Mouse (Mus musculus): ENCODE measurements around the gene Spag17.
"Not testable (repeated sequence)": the region's sequence is repeated elsewhere in the genome, so short reads cannot be mapped to it uniquely, and the experiment has no call there.

The Spag17 gene

GRCm38 (mm10) chr3:99885187-99885811, at the start of gene Spag17:
Gene Spag17 (plus strand): TSS chr3:99885406.
- no peak for DNase-seq

DNA sequence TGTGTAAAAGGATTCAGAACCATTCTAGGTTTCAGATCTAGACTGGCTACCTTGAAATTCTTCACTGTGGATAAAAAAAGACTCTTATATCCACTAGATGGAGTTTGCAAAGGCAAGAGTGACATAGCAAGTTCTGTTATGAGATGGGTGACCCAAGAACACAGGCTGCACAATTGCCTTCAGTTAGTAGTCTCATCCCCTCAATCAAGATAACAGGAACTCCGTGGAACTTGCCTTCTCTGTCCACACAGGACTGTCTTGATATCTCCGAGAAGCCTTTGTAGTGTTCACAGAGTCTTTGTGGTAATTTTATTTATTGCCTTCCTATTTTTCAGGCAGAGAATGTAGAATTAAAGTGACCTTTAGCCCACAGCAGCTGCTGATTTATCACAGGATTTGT, 42.9 kb upstream of the Spag17 start:
- no peak for DNase-seq

- DNase-seq, result no peak
Measured at GRCm38 (mm10) chr3:99842808-99843207, 42.4 kb upstream of the Spag17 start.

DNA sequence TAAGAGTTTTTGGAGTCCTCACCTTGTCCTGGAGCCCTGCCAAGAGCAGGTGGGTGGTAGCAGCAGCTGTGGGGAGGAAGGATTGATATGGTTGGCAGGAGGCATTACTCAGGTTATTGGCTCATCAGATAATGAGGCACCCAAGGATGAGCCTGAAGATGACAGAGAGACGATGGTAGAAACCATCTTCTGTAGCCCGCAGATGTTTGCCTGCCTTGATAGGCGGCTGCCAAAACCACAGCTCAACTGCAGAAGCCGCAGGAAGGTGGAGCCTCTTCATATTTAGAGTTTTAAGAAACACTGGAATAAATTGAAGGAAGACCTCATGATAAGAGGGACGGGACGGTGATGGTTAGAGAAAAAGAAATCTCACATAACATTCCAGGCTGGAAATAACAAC, 42.0 kb upstream of the Spag17 start:
- no peak for DNase-seq

DNA sequence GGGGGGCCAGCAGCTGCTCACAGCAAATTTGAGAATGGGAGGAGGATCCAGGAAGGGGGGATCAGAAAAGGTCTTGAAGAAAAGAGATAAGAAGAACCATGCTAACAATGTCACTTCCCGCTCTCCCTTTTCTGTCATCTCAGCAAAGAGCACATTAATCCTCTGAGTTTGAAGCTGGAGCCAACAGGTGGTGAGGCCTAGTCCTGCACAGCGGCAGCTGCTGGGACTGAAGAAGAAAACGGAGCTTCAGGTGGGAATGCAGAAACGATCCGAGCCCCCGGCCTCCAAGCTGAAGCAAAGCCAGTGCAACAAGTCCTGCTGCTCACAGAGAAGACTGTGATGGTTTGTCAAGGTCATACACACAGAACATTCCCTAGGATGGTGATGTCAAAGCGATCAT, 34.3 kb upstream of the Spag17 start:
- no peak for DNase-seq

- DNase-seq, result no peak
Measured at GRCm38 (mm10) chr3:99854595-99854994, 30.6 kb upstream of the Spag17 start.

DNA sequence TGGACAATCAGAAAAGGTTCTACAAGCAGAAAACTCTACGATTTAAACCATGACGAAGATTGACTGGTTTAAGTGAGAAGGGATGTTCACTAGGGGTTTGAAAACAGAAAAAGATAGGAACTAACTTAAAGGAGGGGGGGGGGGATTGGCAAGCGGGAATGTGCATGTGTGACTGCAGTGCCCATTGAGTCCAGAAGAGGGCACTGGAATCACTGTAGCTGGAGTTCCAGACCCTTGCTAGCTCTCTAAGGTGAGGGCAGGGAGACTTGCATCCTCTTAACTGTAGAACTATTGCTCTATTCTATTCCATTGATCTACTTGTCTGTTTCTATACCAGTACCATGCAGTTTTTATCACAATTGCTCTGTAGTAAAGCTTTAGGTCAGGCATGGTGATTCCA, 26.3 kb upstream of the Spag17 start:
- DNase-seq, result no peak

DNA sequence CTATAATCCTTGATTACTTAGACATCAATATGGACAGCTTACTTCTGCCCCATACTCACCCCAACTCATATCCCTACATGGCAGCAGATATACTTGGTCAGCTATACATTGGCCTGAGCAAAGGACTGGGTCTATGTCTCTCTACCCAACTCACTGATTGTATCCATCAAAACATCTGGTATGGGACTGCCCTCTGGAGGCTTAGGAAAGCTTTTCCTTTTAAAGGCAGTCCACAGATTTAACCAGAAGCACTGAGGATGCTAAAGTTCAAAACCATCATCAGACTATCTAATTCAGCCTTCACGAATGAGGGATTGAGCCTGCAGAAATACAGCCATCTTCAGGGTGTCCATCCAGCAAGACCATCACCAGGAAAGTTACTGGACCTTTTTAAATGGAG, 20.5 kb upstream of the Spag17 start:
- DNase-seq, result no peak

GRCm38 (mm10) chr3:99875137-99875536, 10.1 kb upstream of the Spag17 start:
- no peak for DNase-seq

GRCm38 (mm10) chr3:99881498-99881897, 3.7 kb upstream of the Spag17 start:
- no peak for DNase-seq

DNA sequence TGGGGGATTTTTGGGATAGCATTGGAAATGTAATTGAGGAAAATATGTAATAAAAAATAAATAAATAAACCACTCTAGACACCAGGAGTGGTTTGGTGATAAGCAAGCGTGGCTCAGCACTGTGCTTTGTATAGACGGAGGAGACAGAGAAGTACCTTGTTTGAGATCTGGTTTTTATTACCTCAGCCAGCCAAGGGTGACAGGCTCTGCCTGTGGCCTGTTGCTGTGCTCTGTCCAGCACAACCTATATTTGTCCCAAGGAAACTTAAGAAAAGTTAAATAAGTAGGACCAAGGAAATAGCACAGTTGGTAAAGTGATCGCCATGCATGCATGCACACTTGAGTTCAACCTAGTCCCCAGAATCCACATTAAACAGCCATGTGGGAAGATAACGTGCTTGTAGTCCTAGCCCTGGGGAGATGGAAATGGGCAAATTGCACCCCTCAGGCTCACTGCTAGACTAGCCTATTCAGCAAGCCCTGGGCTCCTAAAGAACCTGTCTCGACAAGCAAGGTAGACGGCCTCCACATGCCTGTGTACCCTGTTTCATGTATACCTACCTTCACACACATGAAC, 1.1 kb upstream of the Spag17 start:
- DNase-seq, result no peak

- not testable (repeated sequence) for DNase-seq
Measured at GRCm38 (mm10) chr3:99894741-99895140, 9.5 kb downstream of the Spag17 start.

GRCm38 (mm10) chr3:99913809-99914439, 28.7 kb downstream of the Spag17 start:
- DNase-seq, result no peak

- no peak for DNase-seq
Measured at GRCm38 (mm10) chr3:99922944-99923343, 37.7 kb downstream of the Spag17 start.

DNA sequence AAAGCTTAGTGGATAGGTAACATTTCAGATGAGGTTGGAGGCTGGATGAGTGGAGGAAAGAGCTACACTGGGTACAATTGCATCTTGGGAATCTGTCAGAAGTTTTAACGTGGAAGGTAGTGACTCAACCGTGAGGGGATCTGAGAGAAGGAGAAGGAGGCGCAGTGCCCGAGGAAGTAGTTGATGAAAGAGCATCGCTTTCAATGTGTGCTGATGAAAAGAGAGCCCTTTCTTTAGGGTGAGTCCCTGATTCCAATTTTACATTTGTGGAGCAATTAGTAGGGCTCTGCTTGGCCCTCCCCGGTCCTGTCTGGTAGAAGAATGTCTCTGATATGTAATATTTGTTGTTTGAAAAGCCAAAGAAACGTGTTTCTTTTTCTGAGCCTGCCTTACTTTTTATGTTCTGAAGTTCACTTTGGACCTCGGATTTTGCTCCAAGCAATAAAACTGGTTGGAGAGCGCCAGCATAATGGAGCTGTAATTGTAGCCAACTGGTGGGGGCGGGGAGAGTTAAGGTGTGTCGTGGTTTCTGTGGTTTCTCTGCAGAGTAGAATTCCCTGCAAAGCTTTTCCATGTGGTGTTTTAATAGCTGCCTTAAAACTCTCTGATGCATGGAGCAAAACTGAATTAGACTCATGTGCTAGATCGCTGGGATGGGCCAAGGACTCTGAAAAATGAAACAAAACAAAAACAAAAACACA, 45.9 kb downstream of the Spag17 start:
- no peak for DNase-seq

- no peak for DNase-seq
Measured at GRCm38 (mm10) chr3:99936159-99936558, 51.0 kb downstream of the Spag17 start.

DNA sequence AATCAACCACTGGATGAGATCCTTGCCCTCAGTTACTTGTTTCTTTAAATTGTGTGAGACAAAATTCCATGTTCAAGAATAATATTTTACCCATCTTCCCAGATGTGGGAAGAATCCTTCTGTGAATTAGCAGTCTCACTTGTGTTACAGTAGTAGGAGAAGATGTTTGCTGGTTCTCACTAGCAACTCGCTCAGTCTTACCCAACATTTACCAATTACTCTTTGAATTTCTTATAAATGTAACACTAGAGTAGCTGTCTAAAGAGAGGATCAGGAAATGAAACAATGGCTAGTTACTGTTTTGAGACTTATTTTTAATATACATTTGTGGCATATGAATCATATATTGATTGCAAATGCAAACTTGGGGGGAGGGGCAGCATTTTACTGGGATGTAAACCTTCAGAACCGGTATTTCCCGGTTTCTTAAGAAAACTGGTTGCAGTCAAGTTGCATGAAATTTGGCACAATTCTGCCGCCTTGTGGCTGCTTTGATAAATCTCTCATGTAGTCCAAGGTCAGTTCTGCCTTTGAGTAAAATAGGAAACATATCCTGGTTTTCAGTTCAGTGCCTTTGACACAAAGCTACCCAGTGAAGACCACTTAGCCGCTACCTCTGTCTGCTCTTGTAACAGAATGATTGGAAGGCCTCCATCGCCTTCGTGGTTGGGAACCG, 53.5 kb downstream of the Spag17 start:
- peak; percentile 26 for DNase-seq

- DNase-seq, result no peak
Measured at GRCm38 (mm10) chr3:99945171-99945570, 60.0 kb downstream of the Spag17 start.

GRCm38 (mm10) chr3:99954039-99954602, 68.9 kb downstream of the Spag17 start:
- no peak for DNase-seq

GRCm38 (mm10) chr3:99956517-99956916, 71.3 kb downstream of the Spag17 start:
- no peak for DNase-seq

DNA sequence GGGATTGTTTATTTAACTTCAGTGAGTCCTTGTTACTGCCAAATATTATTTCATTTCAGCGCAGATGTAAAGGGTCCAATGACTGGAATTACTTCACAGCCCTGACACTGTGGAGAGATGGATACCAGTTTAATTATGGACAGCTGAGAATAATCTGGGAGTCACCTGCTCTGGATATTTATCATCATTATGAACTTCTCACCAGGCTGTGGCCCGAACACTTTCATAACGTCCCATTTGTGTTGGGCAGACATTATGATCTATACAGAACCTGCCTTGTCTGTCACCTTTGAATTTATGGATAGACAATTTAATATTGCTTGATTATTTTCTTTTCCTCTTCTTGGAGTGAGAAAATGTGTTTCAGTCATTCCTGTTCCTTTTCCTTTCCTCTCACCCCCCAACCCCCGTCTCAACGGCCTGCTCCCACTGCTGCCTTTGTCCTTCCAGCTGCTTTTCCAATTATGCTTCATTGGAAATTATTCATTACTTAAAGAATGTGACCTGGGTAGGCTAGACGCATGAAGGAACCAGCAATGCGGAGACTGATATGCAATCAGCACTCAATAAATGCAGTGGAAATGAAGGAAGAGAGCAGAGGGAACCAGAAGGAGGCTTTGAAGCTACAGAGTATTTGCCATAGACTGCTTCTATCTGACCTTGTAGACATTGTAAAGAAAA, 74.7 kb downstream of the Spag17 start:
- no peak for DNase-seq

- no peak for DNase-seq
Measured at GRCm38 (mm10) chr3:99964345-99964744, 79.1 kb downstream of the Spag17 start.
